Mouse (Mus musculus) small intestine, adult 2 months (tissue): Measurements from ENCODE around the gene Olfr1390. TPM values are rescaled to one million over a fixed set of nuclear protein-coding genes. Genes with fewer than 3 reads are reported as not detected.
"Not testable (repeated sequence)": the region's sequence is repeated elsewhere in the genome, so short reads cannot be mapped to it uniquely, and the experiment has no call there.

ENCODE experiments used
- H3K27ac ChIP-seq: fragments of 200-500 bp; 2 replicates; pipeline ENCODE4 v1.5.1; 2012; ENCODE audit warnings: low read depth, low read length, control low read depth, inconsistent platforms; ENCODE audit not compliant: insufficient read depth
- H3K27me3 ChIP-seq: fragments of 200-500 bp; 2 replicates; pipeline ENCODE4 v1.6.1; 2012; ENCODE audit warnings: mild to moderate bottlenecking, moderate library complexity, low read length, inconsistent platforms; ENCODE audit not compliant: control insufficient read depth, insufficient read depth
- H3K36me3 ChIP-seq: fragments of 200-500 bp; 2 replicates; pipeline ENCODE4 v1.6.1; 2012; ENCODE audit warnings: mild to moderate bottlenecking, low read length, control low read depth, inconsistent platforms; ENCODE audit not compliant: control insufficient read depth, insufficient read depth
- H3K4me1 ChIP-seq: fragments of 200-500 bp; 2 replicates; pipeline ENCODE4 v1.6.1; 2012; ENCODE audit warnings: low read length, inconsistent platforms, mixed read lengths; ENCODE audit not compliant: control insufficient read depth, insufficient read depth, insufficient read length
- H3K4me3 ChIP-seq: fragments of 200-500 bp; 2 replicates; pipeline ENCODE4 v1.5.1; 2012; ENCODE audit warnings: low read depth, mild to moderate bottlenecking, control low read depth, inconsistent platforms, low read length, moderate library complexity
- CTCF ChIP-seq: fragments of 200-500 bp; IDR thresholded peaks from 2 replicates; pipeline ENCODE4 v1.5.1; 2012; ENCODE audit warnings: low read depth, mild to moderate bottlenecking, control low read depth, inconsistent platforms, low read length, moderate library complexity, mixed read lengths; ENCODE audit not compliant: insufficient replicate concordance, insufficient read length; ENCODE audit errors: extremely low read depth
- POLR2A ChIP-seq: fragments of 200-500 bp; IDR thresholded peaks from 2 replicates; pipeline ENCODE4 v1.6.1; 2012; ENCODE audit warnings: low read depth, mild to moderate bottlenecking, control low read depth, inconsistent platforms, low read length, moderate library complexity
- whole genome bisulfite sequencing: fragments of 180-500 bp; shearing (Covaris S2); methylation state at CpG from one replicate; pipeline ENCODE4 v1.1.7; 2018; 5-methylcytosine and 5-hydroxymethylcytosine counted together
- polyA plus RNA-seq: library from polyadenylated mRNA; depleted of rRNA; stranded (reverse); fragments of >200 nt; gene quantifications from 2 replicates; pipeline ENCODE4 v1.2.3, GENCODE M21; 2012; rRNA removed

The Olfr1390 gene
- polyA plus RNA-seq, 1 experiment: not detected

- TF ChIP-seq POLR2A (no peak), CTCF (no peak)
Measured at GRCm38 (mm10) chr11:49337150-49337832, 2.3 kb downstream of the Olfr1390 start.

GRCm38 (mm10) chr11:49383133-49383532 is 48.1 kb downstream of the Olfr1390 start:
- no peak for TF ChIP-seq CTCF
- no peak for TF ChIP-seq POLR2A

More at GRCm38 (mm10) chr11:49337150-49337832, 2.3 kb downstream of the Olfr1390 start:
- Histone ChIP-seq H3K36me3 (no peaks in the 10 kb centered on the region), H3K27ac (no peak overlapping the region), H3K27me3 (no peaks in the 10 kb centered on the region), H3K4me3 (no peak overlapping the region), H3K4me1 (no peaks in the 10 kb centered on the region)
- 57% methylated on average over 4 of the region's 4 CpGs for WGBS

GRCm38 (mm10) chr11:49386118-49386517 is 51.1 kb downstream of the Olfr1390 start:
- not testable (repeated sequence) for H3K36me3 ChIP-seq, H3K4me1 ChIP-seq, H3K27ac ChIP-seq, H3K4me3 ChIP-seq, H3K27me3 ChIP-seq
- WGBS: 88% methylated on average over 7 of the region's 7 CpGs

More at GRCm38 (mm10) chr11:49383133-49383532, 48.1 kb downstream of the Olfr1390 start:
- Histone ChIP-seq H3K36me3 (no peaks in the 10 kb centered on the region), H3K27ac (no peak overlapping the region), H3K4me1 (no peaks in the 10 kb centered on the region), H3K27me3 (no peaks in the 10 kb centered on the region), H3K4me3 (no peak overlapping the region)

Other genes starting within 250 kb of the Olfr1390 start
- 0.13 TPM in 1 of 2 replicates, not detected in the other for gene Olfr1396, start 220.3 kb upstream of the Olfr1390 start, polyA plus RNA-seq
- not detected in 2 replicates for gene Olfr1395, start 192.9 kb upstream of the Olfr1390 start, polyA plus RNA-seq
- gene Olfr1394, start 180.8 kb upstream of the Olfr1390 start, polyA plus RNA-seq: not detected in 2 replicates
- 0.53 and 1.2 TPM in 2 replicates for gene Btnl9, start 148.0 kb upstream of the Olfr1390 start, polyA plus RNA-seq
- 0.38 and 0.42 TPM in 2 replicates for gene Zfp62, start 131.9 kb upstream of the Olfr1390 start, polyA plus RNA-seq
- gene Mgat1, start 91.0 kb upstream of the Olfr1390 start, polyA plus RNA-seq: 97.4 and 231 TPM in 2 replicates
- gene Olfr1393, start 56.9 kb upstream of the Olfr1390 start, polyA plus RNA-seq: 0.10 and 0.42 TPM in 2 replicates
- gene Olfr1392, start 49.9 kb upstream of the Olfr1390 start, polyA plus RNA-seq: 0.11 and 0.13 TPM in 2 replicates
- not detected in 2 replicates for gene Olfr10, start 30.4 kb upstream of the Olfr1390 start, polyA plus RNA-seq
- gene Olfr1391, start 12.4 kb upstream of the Olfr1390 start, polyA plus RNA-seq: not detected in 2 replicates
- gene Olfr1389, start 87.9 kb downstream of the Olfr1390 start, polyA plus RNA-seq: not detected in 2 replicates
- 0.19 and 0.27 TPM in 2 replicates for gene Olfr1388, start 101.4 kb downstream of the Olfr1390 start, polyA plus RNA-seq
- gene Olfr1387, start 120.2 kb downstream of the Olfr1390 start, polyA plus RNA-seq: not detected in 2 replicates
- gene Olfr1386, start 129.9 kb downstream of the Olfr1390 start, polyA plus RNA-seq: not detected in 2 replicates
- gene Olfr1385, start 153.9 kb downstream of the Olfr1390 start, polyA plus RNA-seq: not detected in 2 replicates
- not detected in 2 replicates for gene Olfr1384, start 171.5 kb downstream of the Olfr1390 start, polyA plus RNA-seq
- not detected in 2 replicates for gene Olfr1383, start 184.5 kb downstream of the Olfr1390 start, polyA plus RNA-seq
- gene Olfr1382, start 193.1 kb downstream of the Olfr1390 start, polyA plus RNA-seq: not detected in 2 replicates
- not detected in 2 replicates for gene Olfr1381, start 208.3 kb downstream of the Olfr1390 start, polyA plus RNA-seq
- gene Olfr1380, start 221.7 kb downstream of the Olfr1390 start, polyA plus RNA-seq: not detected in 2 replicates